Mouse (Mus musculus) T-helper 2 cell (primary cell): ENCODE measurements around the gene Slc35e4.
"Not testable (repeated sequence)": the region's sequence is repeated elsewhere in the genome, so short reads cannot be mapped to it uniquely, and the experiment has no call there.

ENCODE experiments used
- in situ Hi-C: fragments of 300-600 bp; cut with MboI, MseI; formaldehyde crosslinking; loops from one replicate; pipeline ENCODE4 v1.15.1; 2025; ENCODE audit warnings: high pct_unique_total_duplicates

Gene Slc35e4

GRCm38 (mm10) chr11:3914109-3914840 lies at the start of gene Slc35e4:
Gene Slc35e4 (minus strand): TSS chr11:3914664.
- in situ Hi-C loops = no loop called here

GRCm38 (mm10) chr11:3963610-3964415 lies 49.3 kb upstream of the Slc35e4 start, which contains the start of gene Pes1:
Gene Pes1 (plus strand): TSS chr11:3963975.
- in situ Hi-C loops = no loop called here

GRCm38 (mm10) chr11:3963155-3963554 lies 48.7 kb upstream of the Slc35e4 start:
- in situ Hi-C loops = no loop called here

- in situ Hi-C loops = no loop called here
Measured at GRCm38 (mm10) chr11:3961761-3962160, 47.3 kb upstream of the Slc35e4 start.

GRCm38 (mm10) chr11:3960901-3961300 lies 46.4 kb upstream of the Slc35e4 start:
- in situ Hi-C loops = no loop called here

GRCm38 (mm10) chr11:3955371-3955770 lies 40.9 kb upstream of the Slc35e4 start:
- in situ Hi-C loops = not testable (repeated sequence)

GRCm38 (mm10) chr11:3954876-3955275 lies 40.4 kb upstream of the Slc35e4 start:
- in situ Hi-C loops = not testable (repeated sequence)

GRCm38 (mm10) chr11:3946386-3946785 lies 31.9 kb upstream of the Slc35e4 start:
- in situ Hi-C loops = no loop called here

- in situ Hi-C loops = no loop called here
Measured at GRCm38 (mm10) chr11:3941371-3941770, 26.9 kb upstream of the Slc35e4 start.

- in situ Hi-C loops = no loop called here
Measured at GRCm38 (mm10) chr11:3937321-3937874, 22.9 kb upstream of the Slc35e4 start.

GRCm38 (mm10) chr11:3936318-3936717 lies 21.9 kb upstream of the Slc35e4 start:
- in situ Hi-C loops = no loop called here

GRCm38 (mm10) chr11:3935135-3935534 lies 20.7 kb upstream of the Slc35e4 start:
- in situ Hi-C loops = no loop called here

GRCm38 (mm10) chr11:3933756-3934285 lies 19.4 kb upstream of the Slc35e4 start:
- in situ Hi-C loops = no loop called here

GRCm38 (mm10) chr11:3931511-3932211 lies 17.2 kb upstream of the Slc35e4 start, which contains the start of gene Tcn2:
Gene Tcn2 (minus strand): TSS chr11:3932159.
- in situ Hi-C loops = no loop called here

- in situ Hi-C loops = no loop called here
Measured at GRCm38 (mm10) chr11:3930931-3931330, 16.5 kb upstream of the Slc35e4 start.

- in situ Hi-C loops = no loop called here
Measured at GRCm38 (mm10) chr11:3930019-3930418, 15.6 kb upstream of the Slc35e4 start.

- in situ Hi-C loops = no loop called here
Measured at GRCm38 (mm10) chr11:3925916-3926315, 11.5 kb upstream of the Slc35e4 start.

GRCm38 (mm10) chr11:3922731-3923130 lies 8.3 kb upstream of the Slc35e4 start:
- in situ Hi-C loops = no loop called here

GRCm38 (mm10) chr11:3922115-3922514 lies 7.7 kb upstream of the Slc35e4 start:
- in situ Hi-C loops = no loop called here

- in situ Hi-C loops = no loop called here
Measured at GRCm38 (mm10) chr11:3921281-3921850, 6.9 kb upstream of the Slc35e4 start.

- in situ Hi-C loops = no loop called here
Measured at GRCm38 (mm10) chr11:3920476-3920875, 6.0 kb upstream of the Slc35e4 start.
